Mouse (Mus musculus): ENCODE measurements at regions not wholly inside any gene's neighbourhood (a gene's known extent, or its start where the extent isn't known, plus 50 kb on each side); places are given as distances from the start of the nearest gene placed in this dataset.

GRCm38 (mm10) chr5:100270841-100271686 is 111.5 kb upstream of the Tmem150c start:
- Histone ChIP-seq H3K36me3 (ENCODE audit: control insufficient read depth, insufficient read depth, low read length, poor library complexity, severe bottlenecking) (no peaks in the 10 kb centered on the region), H3K4me1 (ENCODE audit: control insufficient read depth in 2 of 2, insufficient read depth in 2 of 2, low read length in 2 of 2, poor library complexity in 1 of 2) (peaks cover 0 to 10% of the 10 kb centered on the region in 2 experiments; a peak in 1 of 4 replicates), H3K27ac (ENCODE audit: insufficient read depth, low read depth, low read length, poor library complexity, severe bottlenecking) (no peak overlapping the region), H3K4me3 (ENCODE audit: insufficient read depth in 1 of 2, low read depth in 1 of 2, low read length in 2 of 2, poor library complexity in 1 of 2, severe bottlenecking in 1 of 2) (no peak overlapping the region), H3K9me3 (ENCODE audit: control insufficient read depth, insufficient read depth, low read depth, low read length) (no peaks in the 10 kb centered on the region), H3K9ac (ENCODE audit: insufficient read depth, low read depth, low read length, poor library complexity, severe bottlenecking) (no peak overlapping the region)
- in situ Hi-C loops (cut with MboI; ENCODE audit: low sequenced_read_pairs in 2 of 2, unreplicated experiment in 2 of 2), result no loop called here
- no peak for DNase-seq (ENCODE audit: low read depth, low spot score)
- no peak for TF ChIP-seq ZNF384 (IDR thresholded peaks at IDR 0.05; ENCODE audit: low read depth, low read length)

DNA sequence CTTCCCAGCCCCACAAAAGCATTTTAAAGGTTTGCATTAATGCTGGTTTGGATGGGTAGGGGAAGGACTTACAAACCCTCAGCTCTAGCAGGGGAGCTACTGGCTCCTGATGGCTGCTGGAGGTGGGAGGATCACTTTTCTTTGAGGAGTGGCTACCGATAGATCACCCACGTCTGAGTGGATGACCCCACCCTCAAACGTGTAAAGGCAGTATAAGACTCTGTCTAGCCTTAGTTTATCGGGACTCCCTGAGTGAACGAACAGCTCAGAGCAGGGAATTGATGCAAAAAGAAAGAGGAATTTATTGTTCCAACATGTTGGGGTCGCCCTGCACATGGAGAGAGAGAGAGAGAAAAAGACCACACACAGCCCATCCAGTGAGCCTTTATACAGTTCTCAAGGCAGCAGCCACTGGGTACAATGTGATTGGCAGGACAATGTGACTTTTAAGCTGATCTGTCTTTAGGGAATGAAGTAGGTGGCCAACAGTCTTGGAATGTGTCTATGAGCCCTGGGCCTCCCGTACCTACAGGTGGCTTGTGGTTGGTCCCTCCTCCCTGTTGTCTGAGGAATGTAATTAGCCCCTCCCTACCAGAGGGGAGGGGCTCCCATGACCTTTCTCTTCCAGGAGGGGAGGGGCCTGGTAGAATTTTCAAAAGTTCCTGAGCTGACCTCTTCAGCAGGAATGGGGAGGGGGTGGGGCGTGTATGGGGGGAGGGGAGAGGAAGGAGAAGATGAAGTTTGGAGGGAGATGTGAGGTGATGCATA is 108.7 kb upstream of the Tmem150c start:
- no peak overlapping the region; the same call in 1 of the 2 replicates for H3K27ac ChIP-seq (ENCODE audit: insufficient read depth, low read depth, low read length, poor library complexity, severe bottlenecking)
- in situ Hi-C loops (cut with MboI; ENCODE audit: low sequenced_read_pairs in 2 of 2, unreplicated experiment in 2 of 2), result no loop called here
- H3K9me3 ChIP-seq (ENCODE audit: control insufficient read depth, insufficient read depth, low read depth, low read length), result no peaks in the 10 kb centered on the region
- H3K4me1 ChIP-seq (ENCODE audit: control insufficient read depth in 2 of 2, insufficient read depth in 2 of 2, low read length in 2 of 2, poor library complexity in 1 of 2), result peaks cover 0 to 8% of the 10 kb centered on the region in 2 experiments; a peak in 1 of 4 replicates
- no peaks in the 10 kb centered on the region for H3K36me3 ChIP-seq (ENCODE audit: control insufficient read depth, insufficient read depth, low read length, poor library complexity, severe bottlenecking)
- H3K9ac ChIP-seq (ENCODE audit: insufficient read depth, low read depth, low read length, poor library complexity, severe bottlenecking), result peak overlapping the region; percentile 41; the same call in 1 of the 2 replicates
- TF ChIP-seq MAFK (IDR thresholded peaks at IDR 0.05; ENCODE audit: insufficient read depth, low read depth, low read length), result no peak
- no peak for TF ChIP-seq ZC3H11A (IDR thresholded peaks at IDR 0.05; ENCODE audit: borderline replicate concordance, low read depth, low read length)
- no peak for TF ChIP-seq ZNF384 (IDR thresholded peaks at IDR 0.05; ENCODE audit: low read depth, low read length)
- no peak for TF ChIP-seq CHD2 (IDR thresholded peaks at IDR 0.05; ENCODE audit: low read depth, low read length)
- TF ChIP-seq HCFC1 (IDR thresholded peaks at IDR 0.05; ENCODE audit: borderline replicate concordance, insufficient read depth, low read length), result no peak
- no peak overlapping the region for H3K4me3 ChIP-seq (ENCODE audit: insufficient read depth in 1 of 2, low read depth in 1 of 2, low read length in 2 of 2, poor library complexity in 1 of 2, severe bottlenecking in 1 of 2)
- peak; percentile 66 for DNase-seq (ENCODE audit: low read depth, low spot score)

DNA sequence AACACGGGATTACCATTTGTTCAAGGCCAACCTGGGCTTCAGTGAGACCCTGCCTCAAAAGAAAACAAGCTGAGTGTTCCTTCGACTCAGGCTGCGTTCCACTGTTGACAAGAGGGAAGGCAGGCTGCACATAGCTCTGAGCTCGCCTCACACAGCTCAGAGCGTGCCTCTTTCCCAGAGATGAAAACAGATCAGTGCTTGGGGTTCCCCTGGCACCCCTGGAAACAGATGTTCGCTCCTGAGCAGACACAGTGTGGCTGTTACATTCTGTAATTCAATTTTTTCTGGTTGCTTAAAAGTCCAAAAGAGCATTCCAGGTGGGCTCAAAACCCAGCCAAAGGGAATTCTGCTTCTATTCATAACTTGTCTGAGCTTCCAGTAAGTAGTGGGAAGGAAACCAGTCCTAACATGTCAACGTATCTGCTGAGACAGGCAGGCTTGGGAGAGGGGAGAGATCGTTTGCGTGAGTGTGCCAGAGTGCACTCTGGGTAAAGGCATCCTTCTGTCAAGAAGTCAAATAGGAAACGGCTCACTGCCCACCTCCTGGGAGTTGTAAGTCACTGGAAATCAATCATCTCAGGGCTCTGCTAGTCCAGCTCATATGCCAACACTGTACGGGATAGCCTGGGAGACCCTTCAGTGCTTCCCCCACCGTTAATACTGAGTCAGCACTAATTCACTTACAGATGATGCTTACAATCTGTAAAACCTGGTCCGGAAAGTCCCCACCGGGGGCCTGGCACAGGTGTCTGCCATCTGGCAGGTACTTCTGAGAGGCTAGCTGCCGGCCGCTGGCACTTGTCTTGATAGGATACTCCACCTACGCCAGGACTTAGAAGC is 107.3 kb upstream of the Tmem150c start:
- H3K36me3 ChIP-seq (ENCODE audit: control insufficient read depth, insufficient read depth, low read length, poor library complexity, severe bottlenecking), result no peaks in the 10 kb centered on the region
- H3K4me3 ChIP-seq (ENCODE audit: insufficient read depth in 1 of 2, low read depth in 1 of 2, low read length in 2 of 2, poor library complexity in 1 of 2, severe bottlenecking in 1 of 2), result no peak overlapping the region
- no peaks in the 10 kb centered on the region for H3K9me3 ChIP-seq (ENCODE audit: control insufficient read depth, insufficient read depth, low read depth, low read length)
- peaks cover 0 to 8% of the 10 kb centered on the region in 2 experiments; a peak in 1 of 4 replicates for H3K4me1 ChIP-seq (ENCODE audit: control insufficient read depth in 2 of 2, insufficient read depth in 2 of 2, low read length in 2 of 2, poor library complexity in 1 of 2)
- DNase-seq (ENCODE audit: low read depth, low spot score), result no peak
- in situ Hi-C loops (cut with MboI; ENCODE audit: low sequenced_read_pairs in 2 of 2, unreplicated experiment in 2 of 2), result no loop called here
- TF ChIP-seq MAFK (IDR thresholded peaks at IDR 0.05; ENCODE audit: insufficient read depth, low read depth, low read length), result peak; percentile 61; the same call in 1 of the 2 replicates
- no peak for TF ChIP-seq ZNF384 (IDR thresholded peaks at IDR 0.05; ENCODE audit: low read depth, low read length)
- no peak overlapping the region for H3K27ac ChIP-seq (ENCODE audit: insufficient read depth, low read depth, low read length, poor library complexity, severe bottlenecking)
- no peak overlapping the region for H3K9ac ChIP-seq (ENCODE audit: insufficient read depth, low read depth, low read length, poor library complexity, severe bottlenecking)

DNA sequence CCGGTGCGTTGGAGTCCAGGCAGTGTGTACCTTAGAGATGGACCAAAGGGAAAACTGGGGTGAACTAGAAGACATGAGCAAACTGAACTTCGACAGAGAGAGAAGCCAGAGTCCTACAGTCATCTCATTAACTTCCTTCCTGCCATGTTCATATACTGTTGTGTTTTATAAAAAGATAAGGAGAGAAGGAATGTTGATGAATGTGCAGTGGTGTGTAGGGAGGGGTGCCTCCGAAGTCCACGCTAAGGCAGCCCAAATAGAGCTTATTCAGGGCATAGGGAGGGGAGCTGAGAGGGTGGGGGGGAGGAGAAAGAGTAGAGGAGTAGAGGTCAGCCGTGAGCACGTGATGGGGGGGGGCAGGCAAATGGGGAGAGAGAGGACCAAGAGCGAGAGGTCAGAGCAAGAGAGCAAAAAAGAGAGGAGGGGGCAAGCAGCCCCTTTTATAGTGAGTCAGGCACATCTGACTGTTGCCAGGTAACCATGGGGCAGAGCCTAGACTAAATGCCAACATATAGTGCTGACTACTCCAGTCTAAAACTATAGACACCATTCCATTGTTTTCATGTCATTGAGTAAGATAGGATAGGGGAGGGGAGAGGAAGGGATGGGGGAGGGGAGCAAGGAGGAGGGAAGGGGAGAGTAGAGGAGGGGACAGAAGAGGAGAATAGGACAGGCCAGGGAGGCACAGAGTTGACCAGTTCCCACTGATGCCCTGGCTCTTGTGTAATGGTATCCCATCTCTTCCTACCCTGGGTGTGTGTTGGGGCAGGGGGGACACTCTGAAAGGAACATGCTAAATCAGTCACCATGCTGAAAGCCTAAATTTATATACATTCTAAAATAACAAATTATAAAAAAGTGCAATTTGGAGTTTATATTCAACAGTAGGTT is 100.4 kb upstream of the Tmem150c start:
- DNase-seq (ENCODE audit: low read depth, low spot score), result no peak
- 0 out of 4 replicates have a peak, but pooled peaks cover 0 to 1% of the 10 kb centered on the region in 2 experiments for H3K4me1 ChIP-seq (ENCODE audit: control insufficient read depth in 2 of 2, insufficient read depth in 2 of 2, low read length in 2 of 2, poor library complexity in 1 of 2)
- no peak overlapping the region for H3K4me3 ChIP-seq (ENCODE audit: insufficient read depth in 1 of 2, low read depth in 1 of 2, low read length in 2 of 2, poor library complexity in 1 of 2, severe bottlenecking in 1 of 2)
- TF ChIP-seq CHD2 (IDR thresholded peaks at IDR 0.05; ENCODE audit: low read depth, low read length) (no peak), MAFK (IDR thresholded peaks at IDR 0.05; ENCODE audit: insufficient read depth, low read depth, low read length) (no peak), ZNF384 (IDR thresholded peaks at IDR 0.05; ENCODE audit: low read depth, low read length) (no peak), ZC3H11A (IDR thresholded peaks at IDR 0.05; ENCODE audit: borderline replicate concordance, low read depth, low read length) (no peak), HCFC1 (IDR thresholded peaks at IDR 0.05; ENCODE audit: borderline replicate concordance, insufficient read depth, low read length) (no peak)
- H3K36me3 ChIP-seq (ENCODE audit: control insufficient read depth, insufficient read depth, low read length, poor library complexity, severe bottlenecking), result no peaks in the 10 kb centered on the region
- in situ Hi-C loops (cut with MboI; ENCODE audit: low sequenced_read_pairs in 2 of 2, unreplicated experiment in 2 of 2), result no loop called here
- H3K27ac ChIP-seq (ENCODE audit: insufficient read depth, low read depth, low read length, poor library complexity, severe bottlenecking), result no peak overlapping the region
- H3K9me3 ChIP-seq (ENCODE audit: control insufficient read depth, insufficient read depth, low read depth, low read length), result no peaks in the 10 kb centered on the region
- no peak overlapping the region for H3K9ac ChIP-seq (ENCODE audit: insufficient read depth, low read depth, low read length, poor library complexity, severe bottlenecking)

Measured in ES-E14 (cell line).